Mouse (Mus musculus): ENCODE results near the gene Ppm1h. TPM values are rescaled to one million over a fixed set of nuclear protein-coding genes. Genes with fewer than 3 reads are reported as not detected.

Gene Ppm1h
- total and polyA plus RNA-seq, 3 experiments, result 6.9 to 14.9 TPM; not detected in 1

DNA sequence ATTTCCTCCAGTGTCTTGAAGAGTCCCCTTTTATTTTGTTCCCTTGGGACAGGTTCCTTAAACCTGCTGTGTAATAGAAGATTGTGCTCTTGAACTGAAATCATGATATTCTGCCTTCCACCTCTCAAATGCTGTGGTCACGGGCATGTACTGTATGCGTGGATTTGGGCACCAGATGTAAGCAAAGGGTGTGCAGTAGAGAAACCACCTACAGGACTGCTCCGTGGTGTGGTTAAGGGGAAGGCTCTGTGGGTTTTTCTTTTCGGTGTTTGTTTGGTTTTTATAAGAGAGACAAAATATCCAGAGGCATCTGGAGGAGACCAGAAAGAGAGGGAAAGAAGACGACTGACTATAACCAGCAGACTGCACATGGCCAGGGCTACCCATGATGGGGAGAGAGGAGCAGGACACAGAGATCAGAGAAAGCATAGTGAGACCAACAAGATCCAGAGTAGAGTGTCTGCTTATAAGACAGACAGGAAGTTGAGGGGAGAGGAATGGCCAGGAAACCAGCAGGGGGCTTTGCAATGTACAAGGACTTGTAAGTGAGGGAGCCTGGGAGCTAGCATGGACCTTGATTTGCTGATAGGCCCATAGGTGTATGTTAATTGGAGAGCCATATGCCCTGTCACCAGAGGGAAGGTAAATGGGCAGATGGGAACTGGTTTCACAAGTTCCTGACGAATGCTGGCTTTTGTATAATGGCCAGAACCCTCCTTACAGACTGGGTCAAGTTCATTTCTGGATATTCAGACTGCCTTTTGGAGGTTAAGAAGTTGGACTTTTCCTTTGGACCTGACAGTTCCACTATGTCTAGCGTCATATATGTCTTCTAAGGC, 82.1 kb downstream of the Ppm1h start (continued):
- TF ChIP-seq TCF12 (IDR thresholded peaks at IDR 0.05; ENCODE audit: low read depth, low read length) (no peak), MAFK (IDR thresholded peaks at IDR 0.05; ENCODE audit: borderline replicate concordance, low read depth, low read length) (no peak)

DNA sequence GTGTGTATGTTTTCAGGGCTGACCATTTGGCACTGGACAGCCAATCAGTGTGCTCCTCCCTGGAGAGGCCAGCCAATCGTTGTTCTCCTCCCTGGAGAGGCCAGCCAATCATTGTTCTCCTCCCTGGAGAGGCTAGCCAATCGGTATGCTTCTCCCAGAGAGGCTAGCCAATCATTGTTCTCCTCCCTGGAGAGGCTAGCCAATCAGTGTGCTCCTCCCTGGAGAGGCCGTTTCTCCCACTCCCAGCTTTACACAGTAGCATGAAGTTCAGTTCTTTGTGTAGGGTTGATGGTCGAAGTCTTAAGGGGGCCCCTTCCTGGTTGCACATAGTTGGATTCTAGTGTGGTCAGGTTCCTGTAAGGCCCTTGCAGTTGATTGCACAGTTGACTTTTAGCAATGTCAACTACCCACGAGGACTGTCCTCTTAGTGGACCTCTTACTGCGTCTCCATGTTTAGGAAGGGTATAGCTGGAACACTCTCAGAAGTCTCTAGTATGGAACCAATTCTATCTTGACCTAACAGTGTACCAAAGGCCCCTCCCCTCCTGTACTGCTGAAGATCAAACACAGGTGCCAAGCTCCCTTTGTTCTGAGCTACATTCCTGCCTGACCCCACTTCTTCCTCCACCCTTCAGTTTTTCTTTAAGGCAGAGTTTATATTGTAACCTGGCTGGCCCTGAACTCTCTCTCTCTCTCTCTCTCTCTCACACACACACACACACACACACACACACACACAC, 84.4 kb downstream of the Ppm1h start:
- Histone ChIP-seq H3K36me3 (ENCODE audit: control insufficient read depth in 1 of 2, insufficient read depth in 2 of 2, low read length in 2 of 2) (no peaks in the 10 kb centered on the region), H3K27me3 (ENCODE audit: control insufficient read depth in 1 of 2, insufficient read depth in 2 of 2, low read length in 2 of 2) (peaks cover 0 to 3% of the 10 kb centered on the region in 2 experiments; a peak in 1 of 4 replicates), H3K4me1 (ENCODE audit: control insufficient read depth in 1 of 2, insufficient read depth in 2 of 2, low read length in 2 of 2) (no peaks in the 10 kb centered on the region), H3K4me3 (ENCODE audit: control insufficient read depth in 1 of 2, insufficient read depth in 1 of 2, low read depth in 2 of 2, low read length in 2 of 2) (no peak overlapping the region), H3K79me2 (ENCODE audit: control insufficient read depth, insufficient read depth, low read length, poor library complexity) (no peaks in the 10 kb centered on the region), H3K27ac (ENCODE audit: control insufficient read depth, low read depth, low read length) (no peak overlapping the region), H3K9me3 (replicated peaks; ENCODE audit: insufficient read depth, low read length) (no peaks in the 10 kb centered on the region), H3K9ac (ENCODE audit: control insufficient read depth, low read depth, low read length, poor library complexity, severe bottlenecking) (no peak overlapping the region)
- DNase-seq (ENCODE audit: low read depth, low spot score), result peak; percentile 32
- TF ChIP-seq TAL1 (IDR thresholded peaks at IDR 0.05; ENCODE audit: low read length), result no peak
- TF ChIP-seq JUND (IDR thresholded peaks at IDR 0.05; ENCODE audit: low read depth, low read length), result no peak
- TF ChIP-seq CHD1 (IDR thresholded peaks at IDR 0.05; ENCODE audit: low read depth, low read length), result no peak
- no peak for TF ChIP-seq SIN3A (IDR thresholded peaks at IDR 0.05; ENCODE audit: low read length)
- no peak for TF ChIP-seq MAZ (IDR thresholded peaks at IDR 0.05; ENCODE audit: low read depth, low read length)
- TF ChIP-seq E2F4 (IDR thresholded peaks at IDR 0.05; ENCODE audit: borderline replicate concordance, low read depth, low read length), result no peak
- TF ChIP-seq NELFE (IDR thresholded peaks at IDR 0.05; ENCODE audit: low read depth, low read length), result no peak
- TF ChIP-seq USF1 (IDR thresholded peaks at IDR 0.05; ENCODE audit: low read depth, low read length), result no peak
- TF ChIP-seq NRF1 (IDR thresholded peaks at IDR 0.05; ENCODE audit: insufficient read depth, low read depth, low read length, poor library complexity, severe bottlenecking), result no peak
- TF ChIP-seq TBP (IDR thresholded peaks at IDR 0.05; ENCODE audit: low read depth, low read length), result no peak
- no peak for TF ChIP-seq ZC3H11A (IDR thresholded peaks at IDR 0.05; ENCODE audit: low read depth, low read length)
- TF ChIP-seq POLR2AphosphoS5 (IDR thresholded peaks at IDR 0.05; ENCODE audit: borderline replicate concordance, low read depth, low read length), result no peak
- no peak for TF ChIP-seq MXI1 (IDR thresholded peaks at IDR 0.05; ENCODE audit: low read depth, low read length)
- no peak for TF ChIP-seq MAFK (IDR thresholded peaks at IDR 0.05; ENCODE audit: borderline replicate concordance, low read depth, low read length)
- TF ChIP-seq KAT2A (conservative IDR thresholded peaks at IDR 0.05; ENCODE audit: low read depth, low read length), result no peak
- no peak for TF ChIP-seq ELF1 (IDR thresholded peaks at IDR 0.05; ENCODE audit: low read depth, low read length)
- TF ChIP-seq SMC3 (IDR thresholded peaks at IDR 0.05; ENCODE audit: low read depth, low read length), result no peak
- TF ChIP-seq HCFC1 (IDR thresholded peaks at IDR 0.05; ENCODE audit: low read depth, low read length), result no peak
- TF ChIP-seq POLR2A (IDR thresholded peaks at IDR 0.05; ENCODE audit: control insufficient read depth in 1 of 2, insufficient read depth in 1 of 2, low read depth in 1 of 2, low read length in 2 of 2, poor library complexity in 1 of 2), result no peak
- no peak for TF ChIP-seq USF2 (IDR thresholded peaks at IDR 0.05; ENCODE audit: borderline replicate concordance in 1 of 2, insufficient read depth in 1 of 2, low read depth in 1 of 2, low read length in 2 of 2)
